Mouse (Mus musculus): ENCODE measurements at regions not wholly inside any gene's neighbourhood (a gene's known extent, or its start where the extent isn't known, plus 50 kb on each side); places are given as distances from the start of the nearest gene placed in this dataset.

DNA sequence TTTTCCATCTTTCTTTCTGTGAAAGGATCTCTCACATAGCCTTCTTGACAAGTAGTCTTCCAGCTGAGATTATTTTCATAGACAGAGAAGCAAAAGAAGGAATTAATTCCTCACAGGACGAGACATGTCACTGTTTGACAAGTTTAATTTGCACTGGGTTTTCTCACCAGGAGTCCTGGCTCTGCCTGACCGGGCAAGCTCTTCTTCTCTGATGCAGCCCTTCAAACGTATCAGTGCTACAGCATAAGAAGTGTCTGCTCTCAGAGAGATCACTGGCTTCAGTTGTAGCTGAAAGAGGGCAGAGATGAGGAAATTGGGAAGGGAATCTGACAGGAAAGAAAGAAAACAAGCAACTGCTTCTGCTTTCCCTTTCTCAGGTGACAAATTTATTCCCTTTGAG, 201.8 kb upstream of the Slc39a10 start:
- TF ChIP-seq ZNF384 (IDR thresholded peaks at IDR 0.05; ENCODE audit: low read depth, low read length): no peak
- no peak for TF ChIP-seq HCFC1 (IDR thresholded peaks at IDR 0.05; ENCODE audit: borderline replicate concordance, insufficient read depth, low read length)
- TF ChIP-seq ZC3H11A (IDR thresholded peaks at IDR 0.05; ENCODE audit: borderline replicate concordance, low read depth, low read length): no peak
- no peak for TF ChIP-seq CHD2 (IDR thresholded peaks at IDR 0.05; ENCODE audit: low read depth, low read length)
- TF ChIP-seq MAFK (IDR thresholded peaks at IDR 0.05; ENCODE audit: insufficient read depth, low read depth, low read length): no peak
